Mouse (Mus musculus): ENCODE measurements around the gene Me1.

DNA sequence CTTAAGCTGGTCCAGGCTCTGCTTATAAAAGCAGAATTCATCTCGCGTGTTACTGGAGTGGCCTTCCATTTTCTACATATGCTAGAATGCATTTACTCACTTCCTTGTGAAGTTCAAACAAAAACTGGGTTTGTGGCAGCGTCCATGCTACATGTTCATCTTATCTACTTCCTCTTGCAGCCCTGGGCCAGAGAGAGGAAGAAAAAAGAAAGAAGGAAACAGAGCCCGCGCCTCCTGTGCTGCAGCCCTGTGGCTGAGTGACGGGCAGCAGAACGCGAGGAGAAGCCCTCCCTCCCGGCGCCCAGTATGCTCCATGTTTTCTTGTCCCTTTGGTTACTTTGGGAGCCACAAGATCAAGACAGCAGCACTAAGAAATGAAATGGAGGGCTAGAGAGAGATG lies 116.1 kb downstream of the Me1 start:
- TF ChIP-seq CTCF (IDR thresholded peaks at IDR 0.05; ENCODE audit: low read depth) = no peak
- TF ChIP-seq EP300 (IDR thresholded peaks at IDR 0.05; ENCODE audit: low read depth) = no peak
